Mouse (Mus musculus): ENCODE data around the gene Tfap2e.
A peak's percentile ranks its signal among the peaks of the same experiment; 100 is the strongest.

The Tfap2e gene

DNA sequence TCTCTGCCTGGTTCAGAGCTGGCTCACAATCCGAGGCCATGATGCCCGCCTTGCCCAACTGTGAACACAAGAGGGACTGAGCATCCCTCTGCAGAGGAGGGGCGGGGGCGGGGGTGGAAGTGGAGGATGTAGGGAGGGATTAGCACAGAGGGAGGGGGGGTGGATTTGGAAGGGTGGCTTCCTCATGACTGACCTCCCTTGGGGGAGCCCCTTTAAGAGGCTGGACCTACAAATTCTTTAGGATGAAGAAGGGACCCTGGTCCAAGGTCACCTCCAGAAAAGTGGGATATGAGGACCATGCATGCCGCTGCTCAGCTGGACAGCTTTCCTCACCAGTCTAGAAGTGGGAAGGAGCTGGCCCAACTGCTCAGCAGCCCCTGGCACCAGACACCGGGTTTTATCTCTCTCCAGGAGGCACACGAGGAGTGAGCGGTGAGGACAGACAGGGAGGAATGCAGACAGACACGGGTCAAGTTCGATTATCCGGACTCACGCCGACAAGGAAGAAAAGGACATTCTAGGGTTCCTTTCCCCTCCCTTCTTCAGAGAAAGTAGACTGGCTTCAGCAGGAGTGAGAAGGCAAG is 16.1 kb upstream of the Tfap2e start:
- no peak for DNase-seq (ENCODE audit: low read depth, low spot score)

DNA sequence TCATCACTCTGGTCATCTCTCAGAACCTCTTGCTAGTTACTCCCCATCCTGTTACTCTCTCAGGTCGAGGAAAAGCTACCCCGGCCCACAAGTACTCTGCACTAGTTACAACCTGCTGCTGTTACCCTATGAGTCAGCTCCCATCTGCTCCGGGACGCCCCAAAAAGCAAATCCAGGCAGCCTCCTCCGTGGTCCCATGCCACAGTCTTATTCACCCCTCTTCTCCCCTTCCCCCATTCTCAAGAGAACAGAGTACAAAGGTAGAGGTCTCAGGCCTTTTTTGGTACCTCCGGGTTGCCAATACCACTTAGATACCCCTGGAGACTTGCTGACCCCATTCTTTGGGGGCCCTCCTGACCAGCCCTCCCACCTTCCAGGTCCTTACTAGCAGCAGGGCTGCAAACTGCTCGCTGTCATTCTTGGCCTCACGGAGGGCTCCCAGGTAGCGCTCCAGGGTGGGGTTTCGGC is 15.6 kb upstream of the Tfap2e start:
- no peak for DNase-seq (ENCODE audit: low read depth, low spot score)

GRCm38 (mm10) chr4:126750863-126751555 is 15.0 kb upstream of the Tfap2e start:
- no peak for DNase-seq (ENCODE audit: low read depth, low spot score)

DNA sequence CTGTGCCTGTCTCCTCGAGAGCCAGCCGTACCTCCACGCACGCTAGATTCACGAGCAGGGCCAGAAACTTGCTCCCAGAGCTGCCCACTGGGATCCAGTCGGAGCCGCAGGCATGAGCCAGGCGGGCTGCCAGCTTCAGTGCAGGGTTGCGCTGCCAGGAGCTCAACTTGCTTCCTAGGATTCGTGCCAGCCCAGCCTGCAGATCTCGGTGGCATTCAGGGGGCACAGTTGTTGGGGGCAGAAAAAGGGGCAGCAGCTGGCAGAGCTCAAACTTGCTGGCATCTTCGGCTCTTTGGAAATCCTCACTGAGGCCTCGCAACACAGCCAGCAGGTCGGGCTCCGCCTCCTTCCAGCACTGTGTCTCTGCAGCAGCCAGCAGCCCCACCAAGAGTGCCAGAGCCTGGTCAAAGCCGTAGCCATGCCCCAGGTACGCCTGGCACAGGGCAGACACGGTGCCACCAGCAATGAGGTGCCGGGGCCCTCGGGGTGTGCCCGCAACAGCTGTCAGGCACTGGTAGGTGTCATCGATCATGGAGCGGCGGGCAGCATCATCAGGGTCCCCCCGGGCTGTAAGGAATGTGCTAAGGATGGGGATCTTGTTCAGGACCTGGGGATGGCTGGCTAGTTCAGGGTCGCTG is 14.1 kb upstream of the Tfap2e start:
- DNase-seq (ENCODE audit: low read depth, low spot score) = no peak

DNA sequence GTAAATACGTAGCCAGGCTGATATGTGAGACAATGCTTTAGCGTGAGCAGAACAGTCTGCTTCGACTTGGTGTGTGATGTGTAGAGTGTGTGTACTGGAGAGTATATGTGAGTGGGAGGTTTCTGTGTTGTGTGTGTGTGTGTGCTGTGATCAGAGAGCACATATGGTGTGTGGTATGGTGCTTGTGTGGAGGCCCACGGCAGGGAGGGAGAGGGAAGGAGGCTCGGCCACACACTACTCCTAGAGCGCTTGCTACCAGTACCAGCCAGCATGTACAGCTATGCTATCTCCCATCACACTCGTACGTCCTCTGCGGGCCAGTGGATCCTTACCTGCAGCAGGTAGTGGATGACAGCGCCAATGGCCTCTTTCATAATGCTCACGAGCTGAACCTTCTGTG is 13.5 kb upstream of the Tfap2e start:
- no peak for DNase-seq (ENCODE audit: low read depth, low spot score)

- no peak for DNase-seq (ENCODE audit: low read depth, low spot score)
Observed at GRCm38 (mm10) chr4:126748381-126748780, 12.3 kb upstream of the Tfap2e start.

DNA sequence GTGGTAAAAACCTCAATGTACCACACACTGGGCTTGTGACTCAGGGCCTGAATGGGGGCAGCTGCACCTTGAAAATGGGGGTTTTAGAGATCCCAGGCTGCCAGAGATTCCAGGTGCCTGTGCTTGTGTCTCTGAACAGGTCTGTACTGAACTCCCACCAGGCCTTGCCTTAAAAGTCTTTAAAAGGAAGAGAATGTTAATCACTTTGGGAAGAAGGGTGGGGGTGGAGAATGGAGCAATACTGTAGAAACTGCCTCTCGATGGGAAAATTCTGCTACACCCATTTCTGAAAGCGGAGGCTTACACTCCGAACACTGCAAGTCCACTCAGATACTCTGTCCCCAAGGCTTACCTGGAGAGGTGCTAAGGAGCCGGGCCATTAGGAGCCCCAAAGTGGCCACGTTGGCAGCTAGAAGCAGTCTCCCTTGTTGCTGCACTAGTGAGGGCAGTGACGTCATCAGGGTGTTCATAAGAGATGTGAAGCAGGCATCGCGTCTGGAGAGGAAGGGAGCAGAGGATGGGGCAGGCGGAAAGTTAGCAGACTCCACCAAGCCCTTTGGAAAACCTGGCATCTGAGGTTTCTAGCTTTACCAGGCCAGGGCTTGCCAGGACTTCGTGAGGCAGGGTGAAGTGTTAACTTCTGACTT is 10.3 kb upstream of the Tfap2e start:
- DNase-seq (ENCODE audit: low read depth, low spot score) = no peak

GRCm38 (mm10) chr4:126745506-126746193 is 9.6 kb upstream of the Tfap2e start:
- DNase-seq (ENCODE audit: low read depth, low spot score) = no peak

DNA sequence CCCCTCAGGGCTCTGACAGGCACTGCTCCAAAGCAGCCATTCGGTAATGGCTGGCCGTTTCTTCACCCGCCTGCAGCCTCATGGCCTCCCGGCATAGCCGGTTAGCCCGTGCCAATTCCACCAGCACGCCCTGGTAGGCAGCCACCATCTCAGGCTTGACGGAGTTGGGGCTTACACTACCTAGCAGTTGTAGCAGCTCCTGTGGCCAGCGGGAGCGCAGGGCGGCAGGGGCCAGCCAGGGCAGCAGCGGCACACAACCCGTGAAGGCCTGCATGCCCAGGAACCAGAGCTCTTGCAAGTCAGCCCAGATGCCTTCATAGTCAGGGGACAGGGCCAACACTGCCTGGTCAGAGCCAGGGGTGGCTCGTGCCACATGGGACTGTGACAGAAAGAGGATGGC is 8.8 kb upstream of the Tfap2e start:
- no peak for DNase-seq (ENCODE audit: low read depth, low spot score)

GRCm38 (mm10) chr4:126743713-126744112 is 7.7 kb upstream of the Tfap2e start:
- DNase-seq (ENCODE audit: low read depth, low spot score) = no peak

DNA sequence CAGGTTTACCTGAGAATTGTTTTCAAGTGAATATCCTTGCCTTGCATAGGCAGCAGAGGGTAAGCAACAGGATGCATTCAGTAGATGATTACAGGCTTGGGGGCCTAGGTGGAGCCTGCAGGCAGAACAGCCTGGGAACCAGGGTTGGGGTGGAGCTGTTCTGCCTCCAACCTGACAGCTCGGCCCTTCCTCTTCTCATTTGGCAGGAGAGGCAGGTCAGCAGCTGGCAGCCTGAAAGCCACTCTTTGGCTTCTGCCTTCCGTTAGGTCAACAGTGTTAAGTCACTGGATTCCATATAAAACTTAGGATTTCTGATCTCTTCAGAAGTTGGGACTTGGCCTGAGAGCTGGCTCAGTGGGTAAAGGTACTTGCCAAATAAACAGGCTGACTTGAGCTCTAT is 6.9 kb upstream of the Tfap2e start:
- no peak for DNase-seq (ENCODE audit: low read depth, low spot score)

- DNase-seq (ENCODE audit: low read depth, low spot score) = peak; percentile 63
Observed at GRCm38 (mm10) chr4:126741448-126741847, 5.4 kb upstream of the Tfap2e start.

GRCm38 (mm10) chr4:126739966-126740676 is 4.1 kb upstream of the Tfap2e start:
- DNase-seq (ENCODE audit: low read depth, low spot score) = no peak

DNA sequence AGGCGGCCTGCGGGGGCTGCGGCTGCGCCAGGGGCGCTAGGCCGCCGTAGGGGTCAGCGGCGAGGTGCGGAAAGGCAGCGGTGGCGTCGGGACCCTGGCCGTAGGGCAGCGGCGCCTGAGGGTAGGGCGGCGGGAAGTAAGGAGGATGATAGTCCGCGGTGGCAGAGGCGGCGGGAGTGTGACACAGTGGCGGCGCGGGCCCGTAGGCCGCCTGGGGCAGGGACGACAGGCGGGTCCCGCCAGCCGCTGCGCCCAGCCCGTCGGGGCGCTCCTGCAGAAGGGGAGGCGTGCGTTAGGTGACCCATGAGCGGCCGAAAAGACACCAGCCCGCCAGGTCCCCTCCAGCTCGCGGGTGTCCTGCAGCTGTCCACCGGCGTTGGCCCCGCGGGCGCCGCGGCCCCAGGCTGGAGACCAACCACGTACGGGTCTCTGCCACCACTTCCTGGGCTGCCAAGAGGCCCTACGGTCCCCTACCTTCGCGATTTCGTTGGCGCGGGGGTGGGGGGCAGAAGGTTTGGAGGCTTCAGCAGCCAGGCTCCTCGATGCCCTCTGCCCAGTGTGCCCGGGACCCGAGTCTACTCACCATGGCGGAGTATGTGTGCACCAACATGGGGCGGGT is 549 bp downstream of the Tfap2e start:
- no peak for DNase-seq (ENCODE audit: low read depth, low spot score)

DNA sequence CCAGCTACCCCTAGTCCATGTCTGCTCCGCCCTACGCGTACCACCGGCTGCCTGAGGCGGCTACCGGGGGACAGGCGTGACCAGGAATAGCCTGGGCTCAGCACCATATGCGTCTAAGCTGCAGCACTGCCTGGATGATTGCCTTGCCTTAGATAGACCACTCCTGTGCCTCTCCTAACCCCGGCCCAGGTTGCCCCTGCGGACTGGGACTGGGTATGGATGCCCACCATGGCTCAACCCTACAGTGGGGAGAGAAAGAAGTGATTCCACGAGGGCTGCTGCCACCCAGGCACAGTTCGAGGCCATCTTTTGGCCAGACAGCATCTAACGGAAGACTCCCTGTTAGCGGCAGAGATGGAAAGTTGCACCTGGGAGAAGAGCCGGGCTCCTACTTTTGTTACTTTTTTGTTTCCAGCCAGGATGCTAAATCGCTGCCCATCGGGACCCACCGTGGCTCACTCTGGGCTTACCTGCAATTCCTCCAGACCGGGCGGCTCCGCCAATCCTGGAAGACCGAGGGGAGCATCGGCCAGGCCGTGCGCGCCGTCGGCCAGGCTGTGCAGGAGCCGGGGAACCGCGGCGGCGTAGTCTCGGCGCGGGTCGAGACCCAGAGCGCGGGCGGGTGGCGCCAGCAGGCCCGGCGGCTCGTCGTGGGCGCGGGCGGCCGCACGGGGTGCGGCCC is 1.2 kb downstream of the Tfap2e start:
- DNase-seq (ENCODE audit: low read depth, low spot score) = no peak

GRCm38 (mm10) chr4:126734001-126734603 is 1.9 kb downstream of the Tfap2e start:
- no peak for DNase-seq (ENCODE audit: low read depth, low spot score)

GRCm38 (mm10) chr4:126732531-126733380 is 3.3 kb downstream of the Tfap2e start:
- DNase-seq (ENCODE audit: low read depth, low spot score) = no peak

- no peak for DNase-seq (ENCODE audit: low read depth, low spot score)
Observed at GRCm38 (mm10) chr4:126732111-126732510, 3.9 kb downstream of the Tfap2e start.

DNA sequence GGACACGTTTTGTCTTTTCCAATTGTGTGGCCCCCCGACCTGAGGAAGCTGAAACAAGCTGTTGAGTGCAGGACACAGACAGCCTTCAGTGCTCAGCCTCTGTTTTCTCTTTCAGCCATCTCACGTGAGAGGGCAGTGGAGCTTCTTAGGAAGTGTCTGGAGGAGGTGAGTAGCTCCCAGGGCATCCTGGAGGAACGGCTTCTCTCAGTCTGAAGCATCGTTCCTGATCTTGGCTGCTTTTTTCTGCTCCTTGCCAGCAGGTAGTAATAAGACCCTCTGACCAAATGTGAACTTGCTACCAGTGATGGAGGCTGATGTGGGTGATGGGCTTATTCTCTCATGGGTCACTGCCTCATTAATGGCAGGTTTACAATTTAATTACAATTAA is 28.6 kb downstream of the Tfap2e start:
- no peak for DNase-seq (ENCODE audit: low read depth, low spot score)

Measured in embryo, embryonic 11.5 days (tissue).